Mouse (Mus musculus) intestine, embryonic 15.5 days (tissue): ENCODE data around the gene Zfp692. TPM values are rescaled to one million over a fixed set of nuclear protein-coding genes. Genes with fewer than 3 reads are reported as not detected.

Source experiments
- ATAC-seq: fragments of 200-750 bp; cut with Nextera tagmentation; 2 replicates; pipeline ENCODE4 v1.8.0; 2017; ENCODE audit warnings: moderate TSS enrichment, moderate library complexity
- H3K27ac ChIP-seq: fragments of 300-500 bp; sonication (generic); 2 replicates; pipeline ENCODE4 v1.5.1; 2015; ENCODE audit warnings: mild to moderate bottlenecking, inconsistent platforms
- H3K27me3 ChIP-seq: fragments of 300-500 bp; sonication (generic); replicated peaks from 2 replicates; pipeline ENCODE4 v1.6.1; 2015; ENCODE audit warnings: inconsistent platforms
- H3K36me3 ChIP-seq: fragments of 300-500 bp; sonication (generic); 2 replicates; pipeline ENCODE4 v1.6.1; 2015; ENCODE audit warnings: inconsistent platforms
- H3K4me1 ChIP-seq: fragments of 300-500 bp; sonication (generic); replicated peaks from 2 replicates; pipeline ENCODE4 v1.6.1; 2015; ENCODE audit warnings: inconsistent platforms
- H3K4me2 ChIP-seq: fragments of 300-500 bp; sonication (generic); replicated peaks from 2 replicates; pipeline ENCODE4 v1.6.1; 2015; ENCODE audit warnings: mild to moderate bottlenecking, inconsistent platforms
- H3K4me3 ChIP-seq: fragments of 300-500 bp; sonication (generic); replicated peaks from 2 replicates; pipeline ENCODE4 v1.5.1; 2015; ENCODE audit warnings: inconsistent platforms
- H3K9ac ChIP-seq: fragments of 300-500 bp; sonication (generic); 2 replicates; pipeline ENCODE4 v1.6.1; 2015; ENCODE audit warnings: inconsistent platforms
- H3K9me3 ChIP-seq: fragments of 300-500 bp; sonication (generic); 2 replicates; pipeline ENCODE4 v1.6.1; 2016; ENCODE audit warnings: inconsistent platforms
- WGBS: fragments of 180-500 bp; shearing (Covaris S2); methylation state at CpG from one replicate; pipeline ENCODE4 v1.1.7; 2015; 5-methylcytosine and 5-hydroxymethylcytosine counted together
- polyA plus RNA-seq: library from polyadenylated mRNA; unstranded; fragments of >200 nt; fragmentation: Nextera tagmentation; extraction: Ambion mirVana; gene quantifications from 2 replicates; pipeline ENCODE4 v1.2.1, GENCODE M21; 2015

Zfp692 gene
- polyA plus RNA-seq, 1 experiment from 2014 or later = 22.1 TPM

GRCm38 (mm10) chr11:58315536-58316168, 8.8 kb downstream of the Zfp692 start:
- no peak for ATAC-seq
- 89% methylated on average over 5 of the region's 5 CpGs for WGBS
- Histone ChIP-seq H3K4me2 (no peak overlapping the region), H3K9ac (no peak overlapping the region), H3K9me3 (no peaks in the 10 kb centered on the region), H3K4me3 (no peak overlapping the region), H3K4me1 (no peaks in the 10 kb centered on the region), H3K36me3 (peaks cover 18% of the 10 kb centered on the region), H3K27me3 (no peaks in the 10 kb centered on the region), H3K27ac (no peak overlapping the region)

GRCm38 (mm10) chr11:58316344-58316743, 9.5 kb downstream of the Zfp692 start:
- Histone ChIP-seq H3K4me3 (no peak overlapping the region), H3K9ac (no peak overlapping the region), H3K27me3 (no peaks in the 10 kb centered on the region), H3K36me3 (peaks cover 18% of the 10 kb centered on the region), H3K4me2 (no peak overlapping the region), H3K27ac (no peak overlapping the region), H3K4me1 (no peaks in the 10 kb centered on the region), H3K9me3 (no peaks in the 10 kb centered on the region)
- whole genome bisulfite sequencing = 84% methylated on average over 17 of the region's 17 CpGs
- ATAC-seq = no peak

- WGBS = 76% methylated on average over 28 of the region's 28 CpGs
- H3K4me2 ChIP-seq = no peak overlapping the region
- no peaks in the 10 kb centered on the region for H3K9me3 ChIP-seq
- no peak for ATAC-seq
- no peaks in the 10 kb centered on the region for H3K27me3 ChIP-seq
- peaks cover 5% of the 10 kb centered on the region for H3K4me1 ChIP-seq
- H3K27ac ChIP-seq = no peak overlapping the region
- H3K4me3 ChIP-seq = no peak overlapping the region
- H3K36me3 ChIP-seq = peaks cover 18% of the 10 kb centered on the region
- no peak overlapping the region for H3K9ac ChIP-seq
Measured at GRCm38 (mm10) chr11:58316768-58317390, 10.0 kb downstream of the Zfp692 start.

- WGBS = under 1% methylated on average over 59 of the region's 63 CpGs
- H3K27ac ChIP-seq = peak overlapping the region; percentile 98
- peak overlapping the region; percentile 81 for H3K4me2 ChIP-seq
- H3K4me1 ChIP-seq = peaks cover 11% of the 10 kb centered on the region
- ATAC-seq = peak; percentile 99
- H3K36me3 ChIP-seq = peaks cover 13% of the 10 kb centered on the region; the same call in 1 of the 2 replicates
- H3K27me3 ChIP-seq = no peaks in the 10 kb centered on the region
- H3K9ac ChIP-seq = peak overlapping the region; percentile 89
- H3K9me3 ChIP-seq = no peaks in the 10 kb centered on the region
- peak overlapping the region; percentile 86 for H3K4me3 ChIP-seq
Measured at GRCm38 (mm10) chr11:58322824-58323569, 16.1 kb downstream of the Zfp692 start.

- peaks cover 11% of the 10 kb centered on the region for H3K4me1 ChIP-seq
- 8% methylated on average over 24 of the region's 24 CpGs for WGBS
- peak; percentile 42; the same call in 1 of the 2 replicates for ATAC-seq
Measured at GRCm38 (mm10) chr11:58323570-58324340, 16.9 kb downstream of the Zfp692 start.

GRCm38 (mm10) chr11:58324614-58325229, 17.9 kb downstream of the Zfp692 start:
- H3K4me3 ChIP-seq = no peak overlapping the region
- peaks cover 18% of the 10 kb centered on the region for H3K4me1 ChIP-seq
- no peak overlapping the region for H3K4me2 ChIP-seq
- WGBS = 74% methylated on average over 3 of the region's 3 CpGs
- H3K27me3 ChIP-seq = no peaks in the 10 kb centered on the region
- no peak overlapping the region for H3K9ac ChIP-seq
- H3K27ac ChIP-seq = no peak overlapping the region
- peaks cover 7% of the 10 kb centered on the region; the same call in 1 of the 2 replicates for H3K36me3 ChIP-seq
- no peaks in the 10 kb centered on the region for H3K9me3 ChIP-seq
- no peak for ATAC-seq

More at GRCm38 (mm10) chr11:58323570-58324340, 16.9 kb downstream of the Zfp692 start:
- Histone ChIP-seq H3K27ac (peak overlapping the region; percentile 98), H3K9ac (peak overlapping the region; percentile 41), H3K27me3 (no peaks in the 10 kb centered on the region), H3K4me3 (peak overlapping the region; percentile 86), H3K36me3 (peaks cover 13% of the 10 kb centered on the region; the same call in 1 of the 2 replicates), H3K4me2 (peak overlapping the region; percentile 81), H3K9me3 (no peaks in the 10 kb centered on the region)

GRCm38 (mm10) chr11:58326781-58327180, 19.9 kb downstream of the Zfp692 start:
- no peak for ATAC-seq
- 94% methylated on average over 3 of the region's 3 CpGs for WGBS

GRCm38 (mm10) chr11:58329906-58330275, 23.0 kb downstream of the Zfp692 start:
- Histone ChIP-seq H3K36me3 (peaks cover 12% of the 10 kb centered on the region; the same call in 1 of the 2 replicates), H3K4me2 (peak overlapping the region; percentile 65), H3K9ac (peak overlapping the region; percentile 83), H3K4me1 (peaks cover 25% of the 10 kb centered on the region), H3K27me3 (no peaks in the 10 kb centered on the region), H3K27ac (peak overlapping the region; percentile 72), H3K4me3 (peak overlapping the region; percentile 73), H3K9me3 (no peaks in the 10 kb centered on the region)
- peak; percentile 40 for ATAC-seq
- under 1% methylated on average over 21 of the region's 21 CpGs for WGBS

More at GRCm38 (mm10) chr11:58326781-58327180, 19.9 kb downstream of the Zfp692 start:
- Histone ChIP-seq H3K4me3 (no peak overlapping the region), H3K4me1 (peaks cover 22% of the 10 kb centered on the region), H3K4me2 (no peak overlapping the region), H3K36me3 (peaks cover 9% of the 10 kb centered on the region; the same call in 1 of the 2 replicates), H3K9me3 (no peaks in the 10 kb centered on the region), H3K9ac (no peak overlapping the region), H3K27me3 (no peaks in the 10 kb centered on the region), H3K27ac (no peak overlapping the region)

GRCm38 (mm10) chr11:58330276-58331148, 23.6 kb downstream of the Zfp692 start, which contains the start of the genes Zfp672 and Sh3bp5l:
TSS of gene Zfp672 (minus strand) at chr11:58330339.
TSS of gene Sh3bp5l (plus strand) at chr11:58330724.
- ATAC-seq = peak; percentile 95
- H3K27ac ChIP-seq = peak within 1 kb of the TSS; percentile 72

GRCm38 (mm10) chr11:58331149-58331495, 24.3 kb downstream of the Zfp692 start:
- Histone ChIP-seq H3K4me3 (peak overlapping the region; percentile 73), H3K4me1 (peaks cover 25% of the 10 kb centered on the region), H3K4me2 (peak overlapping the region; percentile 89), H3K27me3 (no peaks in the 10 kb centered on the region), H3K9ac (peak overlapping the region; percentile 68), H3K27ac (peak overlapping the region; percentile 64), H3K9me3 (no peaks in the 10 kb centered on the region), H3K36me3 (peaks cover 12% of the 10 kb centered on the region; the same call in 1 of the 2 replicates)
- ATAC-seq = no peak; the same call in 1 of the 2 replicates
- 11% methylated on average over 10 of the region's 10 CpGs for WGBS

More at GRCm38 (mm10) chr11:58330276-58331148, 23.6 kb downstream of the Zfp692 start, which contains the start of the genes Zfp672 and Sh3bp5l:
- H3K4me3 ChIP-seq = peak within 1 kb of the TSS; percentile 73
- H3K27me3 ChIP-seq = no peaks in the 10 kb centered on the region
- peaks cover 12% of the 10 kb centered on the region; the same call in 1 of the 2 replicates for H3K36me3 ChIP-seq
- peaks cover 25% of the 10 kb centered on the region for H3K4me1 ChIP-seq
- no peaks in the 10 kb centered on the region for H3K9me3 ChIP-seq
- under 1% methylated on average over 52 of the region's 52 CpGs for WGBS
- peak within 1 kb of the TSS; percentile 89 for H3K4me2 ChIP-seq
- H3K9ac ChIP-seq = peak within 1 kb of the TSS; percentile 83
